In genomic region chr6:114932116-114932500, GRCm38 (mm10) we compare ENCODE assay signal across 13 mouse cellular contexts. TPM values are rescaled to one million over a fixed set of nuclear protein-coding genes. Genes with fewer than 3 reads are reported as not detected.
DNase-seq lines count a peak whose midpoint lies in the region; ATAC-seq lines count a peak whose summit lies in the region.
"Had no signal": no experiment of that assay in that cellular context is flagged by ENCODE, and none has a peak within 500 bp of the region (broad histone marks: within the 10 kb centered on the region; RNA-seq: fewer than 3 reads in every experiment).

No protein-coding gene starts in this region.

- peak; percentile 6 for DNase-seq in kidney, postnatal 10 days
- no peak for DNase-seq in kidney, postnatal 14 days
- peak; percentile 31 for DNase-seq in MN1 (ENCODE audit: low spot score)
- peak; percentile 87 for DNase-seq in embryonic facial prominence, embryonic 14.5 days (ENCODE audit: low spot score)
- no peak for DNase-seq in ovary, adult 18-20 months (ENCODE audit: low spot score)
- DNase-seq in cerebellum, adult 11 months = no peak
- DNase-seq: embryo, embryonic 11 days; gastrocnemius, postnatal 36 days had no signal

- no peaks in the 10 kb centered on the region for H3K36me3 ChIP-seq in embryonic facial prominence, embryonic 14.5 days (ENCODE audit: control insufficient read depth, insufficient read depth, low read length)
- no peaks in the 10 kb centered on the region for H3K36me3 ChIP-seq in neural tube, embryonic 15.5 days
- H3K36me3 ChIP-seq: liver, embryonic 15.5 days; midbrain, embryonic 12.5 days; neural tube, embryonic 12.5 days had no signal

- H3K9ac ChIP-seq in embryonic facial prominence, embryonic 14.5 days (ENCODE audit: low read depth, low read length) = no peak overlapping the region
- H3K9ac ChIP-seq in neural tube, embryonic 15.5 days (replicated peaks) = no peak overlapping the region
- H3K9ac ChIP-seq: liver, embryonic 15.5 days; midbrain, embryonic 12.5 days; neural tube, embryonic 12.5 days had no signal

- 44% methylated on average over 5 of the region's 5 CpGs for WGBS in embryonic facial prominence, embryonic 14.5 days
- 76% methylated on average over 5 of the region's 5 CpGs for WGBS in neural tube, embryonic 15.5 days

- H3K4me3 ChIP-seq in embryonic facial prominence, embryonic 14.5 days (ENCODE audit: low read depth, low read length) = no peak overlapping the region
- no peak overlapping the region for H3K4me3 ChIP-seq in neural tube, embryonic 15.5 days (replicated peaks)
- H3K4me3 ChIP-seq: liver, embryonic 15.5 days; midbrain, embryonic 12.5 days; neural tube, embryonic 12.5 days had no signal

- no peak overlapping the region for H3K4me2 ChIP-seq in embryonic facial prominence, embryonic 14.5 days (ENCODE audit: low read depth, low read length)
- H3K4me2 ChIP-seq in neural tube, embryonic 15.5 days = no peak overlapping the region
- H3K4me2 ChIP-seq: liver, embryonic 15.5 days; midbrain, embryonic 12.5 days had no signal

- no peaks in the 10 kb centered on the region for H3K9me3 ChIP-seq in embryonic facial prominence, embryonic 14.5 days (ENCODE audit: control insufficient read depth, low read length)
- H3K9me3 ChIP-seq in neural tube, embryonic 15.5 days (replicated peaks) = no peaks in the 10 kb centered on the region
- H3K9me3 ChIP-seq: liver, embryonic 15.5 days had no signal

- no peaks in the 10 kb centered on the region for H3K27me3 ChIP-seq in embryonic facial prominence, embryonic 14.5 days (replicated peaks; ENCODE audit: control insufficient read depth, insufficient read depth, low read length)
- H3K27me3 ChIP-seq in neural tube, embryonic 15.5 days (replicated peaks) = no peaks in the 10 kb centered on the region
- H3K27me3 ChIP-seq: liver, embryonic 15.5 days; midbrain, embryonic 12.5 days; neural tube, embryonic 12.5 days had no signal

- ATAC-seq in embryonic facial prominence, embryonic 14.5 days (ENCODE audit: low read depth) = no peak
- no peak for ATAC-seq in neural tube, embryonic 15.5 days (ENCODE audit: low FRiP score)
- ATAC-seq: inflammation-experienced regulatory T-cells, adult 6 months had no signal

- H3K4me1 ChIP-seq in embryonic facial prominence, embryonic 14.5 days (ENCODE audit: control insufficient read depth, insufficient read depth, low read length) = peaks cover 20% of the 10 kb centered on the region
- H3K4me1 ChIP-seq in neural tube, embryonic 15.5 days = peaks cover 25% of the 10 kb centered on the region

- H3K27ac ChIP-seq in embryonic facial prominence, embryonic 14.5 days (replicated peaks; ENCODE audit: low read depth, low read length) = peak overlapping the region; percentile 41; the same call in 1 of the 2 replicates
- H3K27ac ChIP-seq in neural tube, embryonic 15.5 days (replicated peaks) = 0 out of 2 replicates have a peak overlapping the region, but pooled peaks have one; percentile 11
- H3K27ac ChIP-seq: liver, embryonic 15.5 days; midbrain, embryonic 12.5 days; neural tube, embryonic 12.5 days had no signal

RNA-seq across cellular contexts. Expression of gene Vgll4, which starts 37.7 kb away (rescaled TPM):
- 76.8 and 80.2 TPM in 2 replicates for polyA plus RNA-seq in embryonic facial prominence, embryonic 14.5 days (2014; fragmentation: Nextera tagmentation; extraction: Ambion mirVana)
- polyA plus RNA-seq in neural tube, embryonic 15.5 days (2015; fragmentation: Nextera tagmentation; extraction: Ambion mirVana) = 51.4 and 64.5 TPM in 2 replicates

Comparison
In these comparisons a context has a peak if more than half of its experiments do, and no peak if none do; other contexts are left out.
1. DNase-seq: peak in kidney, postnatal 10 days (single experiment), MN1 (single experiment) and embryonic facial prominence, embryonic 14.5 days (single experiment); none in kidney, postnatal 14 days (single experiment), ovary, adult 18-20 months (single experiment) and cerebellum, adult 11 months (single experiment).